Mouse (Mus musculus): ENCODE data around the gene BC107364. TPM values are rescaled to one million over a fixed set of nuclear protein-coding genes. Genes with fewer than 3 reads are reported as not detected.
"Not testable (repeated sequence)": the region's sequence is repeated elsewhere in the genome, so short reads cannot be mapped to it uniquely, and the experiment has no call there.

Gene BC107364
- total and polyA plus RNA-seq, 3 experiments = 0.17 TPM; not detected in 2

DNA sequence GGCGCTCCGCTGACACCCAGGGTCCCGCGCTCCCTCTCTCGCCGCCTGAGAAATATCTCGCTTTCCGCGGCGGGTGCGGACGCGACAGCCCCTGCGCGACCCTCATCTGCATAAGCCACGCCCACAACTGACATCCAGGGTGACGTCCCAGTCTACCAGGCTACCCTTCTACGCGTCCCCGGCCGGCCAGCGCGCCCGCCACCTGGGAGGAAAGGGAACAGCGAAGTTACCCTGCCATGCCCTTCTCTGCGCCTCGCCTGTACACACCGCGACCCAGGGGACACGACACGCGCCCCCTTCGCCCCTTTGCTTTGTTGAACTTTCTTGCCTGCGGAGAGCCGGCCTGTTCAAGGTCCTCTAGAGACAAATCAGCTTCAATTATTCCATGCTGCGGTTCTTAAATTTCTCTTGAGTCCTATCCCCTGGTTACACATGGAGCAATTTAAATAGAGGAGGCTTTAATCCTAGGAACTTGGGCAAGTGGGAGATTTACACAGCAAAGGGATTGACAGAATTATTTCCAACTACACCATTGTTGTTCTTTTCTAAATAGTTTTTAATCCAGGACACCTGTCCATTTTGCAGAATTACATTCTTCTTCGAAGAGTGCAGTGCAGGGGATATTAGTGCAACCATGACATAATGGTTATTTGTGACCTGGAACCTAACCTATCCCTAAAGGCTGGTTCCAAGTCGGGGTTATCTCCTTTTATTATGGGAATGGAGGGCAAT, 34.9 kb upstream of the BC107364 start:
- TF ChIP-seq ZMIZ1 (IDR thresholded peaks at IDR 0.05; ENCODE audit: low read depth, low read length) = peak; percentile 59; the same call in 1 of the 2 replicates
- 0 out of 2 replicates have a peak, but pooled peaks have one; percentile 95 for TF ChIP-seq POLR2AphosphoS5 (IDR thresholded peaks at IDR 0.05; ENCODE audit: borderline replicate concordance, low read depth, low read length)
- peak; percentile 90 for DNase-seq (ENCODE audit: low read depth, low spot score)

DNA sequence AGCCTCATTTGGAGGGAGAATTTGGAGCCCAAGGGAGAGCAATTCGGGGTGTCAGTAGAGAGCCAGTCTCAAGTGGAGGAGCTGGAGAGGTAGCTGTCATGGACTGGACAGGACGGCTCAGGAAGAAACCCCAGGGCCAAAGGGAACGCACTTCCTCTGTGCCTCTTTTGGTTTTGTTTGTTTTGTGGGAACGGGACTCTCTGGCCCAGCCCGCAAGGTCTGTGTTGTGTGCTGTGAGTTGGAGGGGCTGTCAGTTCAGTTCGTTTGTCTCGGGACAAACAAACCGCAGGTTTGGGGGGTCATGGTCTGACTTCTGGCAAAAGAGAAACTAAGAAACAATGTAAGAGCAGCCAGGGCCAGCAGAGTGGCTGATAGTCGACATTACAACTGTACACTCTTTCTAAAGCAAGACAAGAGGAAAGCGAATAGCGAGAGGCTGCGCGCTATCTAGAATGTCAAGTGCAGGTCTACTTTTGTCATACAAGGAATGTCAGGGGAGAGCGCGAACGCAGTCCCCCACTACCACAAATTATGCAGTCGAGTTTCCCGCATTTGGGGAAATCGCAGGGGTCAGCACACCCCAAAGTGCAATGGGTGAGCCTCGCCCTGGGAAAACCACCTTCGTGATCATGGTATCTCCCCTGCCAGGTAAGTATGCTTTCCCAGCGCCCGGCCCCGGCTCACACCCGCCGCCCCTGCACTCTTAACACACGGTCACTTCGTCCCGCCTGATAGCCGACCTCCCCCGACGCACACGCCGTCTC, 34.1 kb upstream of the BC107364 start:
- not testable (repeated sequence) for H3K4me3 ChIP-seq (ENCODE audit: control insufficient read depth in 1 of 2, insufficient read depth in 1 of 2, low read depth in 2 of 2, low read length in 2 of 2); H3K27me3 ChIP-seq (ENCODE audit: control insufficient read depth in 1 of 2, insufficient read depth in 2 of 2, low read length in 2 of 2); H3K4me1 ChIP-seq (ENCODE audit: control insufficient read depth in 1 of 2, insufficient read depth in 2 of 2, low read length in 2 of 2); H3K27ac ChIP-seq (ENCODE audit: control insufficient read depth, low read depth, low read length); H3K9ac ChIP-seq (ENCODE audit: control insufficient read depth, low read depth, low read length, poor library complexity, severe bottlenecking); H3K79me2 ChIP-seq (ENCODE audit: control insufficient read depth, insufficient read depth, low read length, poor library complexity); DNase-seq (ENCODE audit: low read depth, low spot score); H3K9me3 ChIP-seq (replicated peaks; ENCODE audit: insufficient read depth, low read length)
- peak; percentile 6; the same call in 1 of the 2 replicates for TF ChIP-seq NELFE (IDR thresholded peaks at IDR 0.05; ENCODE audit: low read depth, low read length)
- 0 out of 2 replicates have a peak, but pooled peaks have one; percentile 24 for TF ChIP-seq SIN3A (IDR thresholded peaks at IDR 0.05; ENCODE audit: low read length)
- TF ChIP-seq ETS1 (IDR thresholded peaks at IDR 0.05; ENCODE audit: low read depth, low read length) = peak; percentile 22; the same call in 1 of the 2 replicates
- peak in 1 of 2 experiments; percentile 40; a peak in 2 of 4 replicates for TF ChIP-seq POLR2A (IDR thresholded peaks at IDR 0.05; ENCODE audit: control insufficient read depth in 1 of 2, insufficient read depth in 1 of 2, low read depth in 1 of 2, low read length in 2 of 2, poor library complexity in 1 of 2)
- peaks cover 0 to 12% of the 10 kb centered on the region in 2 experiments; a peak in 2 of 4 replicates for H3K36me3 ChIP-seq (ENCODE audit: control insufficient read depth in 1 of 2, insufficient read depth in 2 of 2, low read length in 2 of 2)

More for the DNA sequence above, 34.9 kb upstream of the BC107364 start:
- not testable (repeated sequence) for H3K27me3 ChIP-seq (ENCODE audit: control insufficient read depth in 1 of 2, insufficient read depth in 2 of 2, low read length in 2 of 2); H3K9me3 ChIP-seq (replicated peaks; ENCODE audit: insufficient read depth, low read length); H3K79me2 ChIP-seq (ENCODE audit: control insufficient read depth, insufficient read depth, low read length, poor library complexity); H3K4me1 ChIP-seq (ENCODE audit: control insufficient read depth in 1 of 2, insufficient read depth in 2 of 2, low read length in 2 of 2)
- peak overlapping the region; percentile 12 to 32 for H3K4me3 ChIP-seq (ENCODE audit: control insufficient read depth in 1 of 2, insufficient read depth in 1 of 2, low read depth in 2 of 2, low read length in 2 of 2)
- peaks cover 0 to 12% of the 10 kb centered on the region in 2 experiments; a peak in 2 of 4 replicates for H3K36me3 ChIP-seq (ENCODE audit: control insufficient read depth in 1 of 2, insufficient read depth in 2 of 2, low read length in 2 of 2)
- peak overlapping the region; percentile 83 for H3K27ac ChIP-seq (ENCODE audit: control insufficient read depth, low read depth, low read length)
- H3K9ac ChIP-seq (ENCODE audit: control insufficient read depth, low read depth, low read length, poor library complexity, severe bottlenecking) = peak overlapping the region; percentile 74

- peak overlapping the region; percentile 16 to 41; a peak in 3 of 4 replicates for H3K4me3 ChIP-seq (ENCODE audit: control insufficient read depth in 1 of 2, insufficient read depth in 1 of 2, low read depth in 2 of 2, low read length in 2 of 2)
- peak; percentile 73 for DNase-seq (ENCODE audit: low read depth, low spot score)
- peaks cover 0 to 12% of the 10 kb centered on the region in 2 experiments; a peak in 2 of 4 replicates for H3K36me3 ChIP-seq (ENCODE audit: control insufficient read depth in 1 of 2, insufficient read depth in 2 of 2, low read length in 2 of 2)
- no peak for TF ChIP-seq NRF1 (IDR thresholded peaks at IDR 0.05; ENCODE audit: insufficient read depth, low read depth, low read length, poor library complexity, severe bottlenecking)
- TF ChIP-seq ZMIZ1 (IDR thresholded peaks at IDR 0.05; ENCODE audit: low read depth, low read length) = peak; percentile 30; the same call in 1 of the 2 replicates
- peak; percentile 49 to 89; a peak in 2 of 4 replicates for TF ChIP-seq POLR2A (IDR thresholded peaks at IDR 0.05; ENCODE audit: control insufficient read depth in 1 of 2, insufficient read depth in 1 of 2, low read depth in 1 of 2, low read length in 2 of 2, poor library complexity in 1 of 2)
- no peaks in the 10 kb centered on the region for H3K79me2 ChIP-seq (ENCODE audit: control insufficient read depth, insufficient read depth, low read length, poor library complexity)
- H3K9ac ChIP-seq (ENCODE audit: control insufficient read depth, low read depth, low read length, poor library complexity, severe bottlenecking) = peak overlapping the region; percentile 55
- H3K9me3 ChIP-seq (replicated peaks; ENCODE audit: insufficient read depth, low read length) = no peaks in the 10 kb centered on the region
- H3K4me1 ChIP-seq (ENCODE audit: control insufficient read depth in 1 of 2, insufficient read depth in 2 of 2, low read length in 2 of 2) = peaks cover 0 to 5% of the 10 kb centered on the region in 2 experiments; a peak in 3 of 4 replicates
- H3K27me3 ChIP-seq (ENCODE audit: control insufficient read depth in 1 of 2, insufficient read depth in 2 of 2, low read length in 2 of 2) = no peaks in the 10 kb centered on the region
- peak overlapping the region; percentile 12; the same call in 1 of the 2 replicates for H3K27ac ChIP-seq (ENCODE audit: control insufficient read depth, low read depth, low read length)
Observed at GRCm38 (mm10) chr3:96485361-96485760, 33.3 kb upstream of the BC107364 start.

Measured in MEL (cell line).